Mouse (Mus musculus) megakaryocyte, embryonic 14.5 days (primary cell): ENCODE results near the gene Tst. TPM values are rescaled to one million over a fixed set of nuclear protein-coding genes. Genes with fewer than 3 reads are reported as not detected.

ENCODE experiments used
- H3K27me3 ChIP-seq: replicated peaks from 2 replicates; pipeline ENCODE3; 2012; ENCODE audit warnings: inconsistent platforms
- H3K36me3 ChIP-seq: replicated peaks from 2 replicates; pipeline ENCODE3; 2012; ENCODE audit warnings: low read length, inconsistent platforms, mixed read lengths
- H3K4me1 ChIP-seq: 2 replicates; pipeline ENCODE4 v1.6.1; 2012; ENCODE audit warnings: inconsistent platforms
- H3K4me3 ChIP-seq: replicated peaks from 2 replicates; pipeline ENCODE3; 2012; ENCODE audit warnings: moderate library complexity, mild to moderate bottlenecking, inconsistent platforms
- H3K9me3 ChIP-seq: 2 replicates; pipeline ENCODE4 v1.6.1; 2012; ENCODE audit warnings: inconsistent platforms
- FLI1 ChIP-seq: IDR thresholded peaks from 2 replicates; pipeline ENCODE4 v1.6.1; 2012; ENCODE audit warnings: low read length, inconsistent platforms, mixed read lengths
- GATA1 ChIP-seq: IDR thresholded peaks from 3 replicates; pipeline ENCODE4 v1.6.1; 2012; ENCODE audit warnings: mixed read lengths, low read length, inconsistent platforms, borderline replicate concordance
- polyA plus RNA-seq: library from polyadenylated mRNA; stranded (reverse); fragments of >175 nt; gene quantifications from 2 replicates; pipeline ENCODE4 v1.2.3, GENCODE M21; 2012; ENCODE audit warnings: low replicate concordance; ENCODE audit not compliant: insufficient read depth

Tst gene
- polyA plus RNA-seq, 1 experiment: 6.3 TPM

DNA sequence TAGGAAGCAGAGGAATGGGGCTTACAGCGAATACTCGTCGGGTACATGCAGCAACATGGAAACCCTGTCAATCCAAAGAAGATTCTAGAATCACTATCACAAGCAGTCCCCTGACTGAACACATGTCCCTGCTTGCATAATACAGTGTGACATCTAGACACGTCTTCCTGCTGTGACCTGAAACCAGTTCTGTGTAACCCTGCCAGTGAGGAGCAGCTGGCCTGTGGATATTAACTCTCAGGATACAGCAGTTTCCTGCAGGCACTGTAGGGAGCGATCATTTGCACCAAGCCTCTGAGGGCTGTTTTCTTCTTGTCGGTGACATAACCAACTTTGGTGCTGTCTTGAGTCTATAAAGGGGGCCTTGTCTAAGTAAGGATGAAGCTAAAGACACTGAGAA, 4.4 kb downstream of the Tst start:
- Histone ChIP-seq H3K4me3 (peak overlapping the region; percentile 79), H3K9me3 (no peaks in the 10 kb centered on the region), H3K27me3 (peaks cover 19% of the 10 kb centered on the region), H3K36me3 (peaks cover 6% of the 10 kb centered on the region), H3K4me1 (peaks cover 68% of the 10 kb centered on the region)
- TF ChIP-seq GATA1 (0 out of 3 replicates have a peak, but pooled peaks have one; percentile 25), FLI1 (no peak)

DNA sequence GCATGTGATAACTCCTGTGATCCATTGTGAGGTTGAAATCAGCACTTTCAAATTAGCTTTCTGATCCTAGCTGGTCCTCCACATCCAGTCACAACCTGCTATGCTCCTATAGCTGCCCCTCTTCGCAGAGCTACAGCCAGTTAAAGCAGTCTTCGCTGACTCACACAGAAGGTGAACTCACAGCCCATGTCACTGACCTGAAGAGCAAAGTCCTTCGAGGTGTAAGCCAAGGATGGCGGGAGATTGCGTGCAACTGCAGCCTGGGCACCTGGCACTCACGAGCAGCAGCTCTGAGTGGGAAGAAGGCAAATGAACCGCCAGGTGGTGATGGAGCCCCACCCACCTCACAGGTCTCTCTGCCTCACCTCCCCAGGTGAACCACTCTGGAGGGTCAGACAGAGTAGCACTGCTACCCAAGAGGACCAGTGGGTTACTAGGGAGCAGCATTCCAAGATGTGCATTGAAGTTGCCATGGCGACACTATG, 10.2 kb downstream of the Tst start, which contains the start of gene Tex33:
Gene Tex33, minus strand, starts transcription at position 435 of the 485 bp plus-strand sequence.
- no peak within 1 kb of the TSS for H3K4me3 ChIP-seq
- TF ChIP-seq FLI1 (no peak), GATA1 (no peak)
- peaks cover 59% of the 10 kb centered on the region for H3K27me3 ChIP-seq
- H3K9me3 ChIP-seq: peaks cover 12% of the 10 kb centered on the region
- H3K4me1 ChIP-seq: peaks cover 17% of the 10 kb centered on the region
- peaks cover 6% of the 10 kb centered on the region for H3K36me3 ChIP-seq

DNA sequence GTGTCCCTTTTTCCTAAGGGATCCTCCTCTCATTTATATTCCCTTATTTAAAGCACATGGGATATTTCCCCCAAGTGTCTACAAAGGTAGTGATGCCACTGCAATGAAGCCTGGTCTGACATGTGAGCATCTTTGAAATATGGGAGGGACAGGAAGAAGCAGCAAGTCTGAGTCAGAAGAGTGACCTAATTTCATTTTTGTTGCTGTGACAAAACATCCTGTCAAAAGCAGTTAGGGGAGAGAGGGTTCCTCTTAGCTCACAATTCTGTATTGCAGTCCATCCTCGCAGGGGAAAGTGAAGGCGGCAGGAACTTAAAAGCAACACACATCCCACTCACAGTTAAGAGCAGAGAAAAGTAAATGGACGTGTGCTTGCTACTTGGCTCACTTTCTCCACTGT, 14.9 kb downstream of the Tst start:
- Histone ChIP-seq H3K4me1 (0 out of 2 replicates have a peak, but pooled peaks cover 6% of the 10 kb centered on the region), H3K4me3 (no peak overlapping the region), H3K36me3 (no peaks in the 10 kb centered on the region), H3K27me3 (peaks cover 76% of the 10 kb centered on the region), H3K9me3 (peaks cover 12% of the 10 kb centered on the region)
- TF ChIP-seq FLI1: no peak
- no peak for TF ChIP-seq GATA1

DNA sequence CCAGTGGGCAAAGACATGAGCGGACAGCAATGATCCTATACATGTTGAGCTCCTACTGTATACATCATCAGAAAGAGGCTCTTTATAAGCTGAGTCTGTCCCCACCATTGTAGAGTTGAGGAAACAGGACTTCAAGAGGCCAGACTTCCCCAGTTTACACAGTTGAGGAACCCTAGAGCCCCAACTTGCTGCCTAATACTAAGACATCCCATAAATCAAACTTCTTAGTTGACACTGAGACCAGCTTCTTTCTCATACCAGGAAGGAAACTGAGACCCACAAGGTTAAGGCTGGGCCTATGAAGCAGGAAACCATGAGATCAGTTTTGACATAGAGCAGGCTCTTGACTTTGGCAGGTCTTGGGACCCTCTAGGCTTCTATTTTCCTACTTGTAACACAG, 20.1 kb downstream of the Tst start:
- H3K36me3 ChIP-seq: no peaks in the 10 kb centered on the region
- no peak for TF ChIP-seq FLI1
- peaks cover 10% of the 10 kb centered on the region for H3K4me1 ChIP-seq
- no peak overlapping the region for H3K4me3 ChIP-seq
- peaks cover 76% of the 10 kb centered on the region for H3K27me3 ChIP-seq
- no peaks in the 10 kb centered on the region for H3K9me3 ChIP-seq

DNA sequence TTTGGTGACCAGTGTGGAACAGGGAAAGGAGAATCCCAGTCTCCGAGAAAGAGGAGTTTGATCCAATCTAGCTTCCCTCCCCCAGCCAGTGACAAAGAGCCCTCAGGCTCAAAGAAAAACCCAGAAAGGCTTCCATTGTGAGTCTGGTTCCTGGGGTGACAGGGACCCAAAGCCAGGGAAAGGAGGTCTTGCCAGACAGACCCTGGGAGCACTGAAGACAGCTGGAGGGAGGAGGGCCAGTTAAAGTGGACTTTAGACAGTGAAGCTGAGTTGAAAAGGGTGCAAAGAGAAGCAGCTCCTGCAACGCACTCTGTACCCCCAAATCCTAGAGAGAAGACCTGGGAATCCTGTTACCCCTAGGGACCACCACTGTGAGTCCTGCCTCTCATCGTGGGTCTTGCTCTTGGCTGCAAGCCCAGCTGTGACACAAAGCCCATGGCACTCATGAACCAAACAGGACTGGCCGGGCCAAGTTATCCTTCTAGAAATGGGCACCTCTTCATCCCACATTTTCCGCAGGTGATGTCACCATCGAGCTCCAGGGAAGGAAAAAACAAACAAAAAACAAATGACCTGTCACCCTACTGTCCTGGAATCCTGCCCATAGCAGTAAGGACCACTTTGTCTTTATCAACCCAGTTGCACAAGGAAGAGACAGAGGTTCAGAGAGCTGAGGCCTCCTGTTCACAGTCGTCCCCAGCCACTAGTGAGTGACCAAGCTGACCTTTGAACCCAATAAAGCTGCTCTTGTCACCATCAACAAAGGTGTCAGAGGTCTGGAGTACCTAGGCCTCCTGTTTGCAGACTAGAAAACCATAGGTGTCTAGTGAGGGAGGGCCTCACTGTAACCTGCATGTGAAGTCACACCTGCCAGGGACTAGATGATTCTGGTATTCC, 21.2 kb downstream of the Tst start:
- H3K4me1 ChIP-seq: peaks cover 10% of the 10 kb centered on the region
- H3K36me3 ChIP-seq: no peaks in the 10 kb centered on the region
- H3K27me3 ChIP-seq: peaks cover 66% of the 10 kb centered on the region
- no peak overlapping the region for H3K4me3 ChIP-seq
- TF ChIP-seq FLI1 (no peak), GATA1 (no peak)
- peaks cover under 1% of the 10 kb centered on the region; the same call in 1 of the 2 replicates for H3K9me3 ChIP-seq

DNA sequence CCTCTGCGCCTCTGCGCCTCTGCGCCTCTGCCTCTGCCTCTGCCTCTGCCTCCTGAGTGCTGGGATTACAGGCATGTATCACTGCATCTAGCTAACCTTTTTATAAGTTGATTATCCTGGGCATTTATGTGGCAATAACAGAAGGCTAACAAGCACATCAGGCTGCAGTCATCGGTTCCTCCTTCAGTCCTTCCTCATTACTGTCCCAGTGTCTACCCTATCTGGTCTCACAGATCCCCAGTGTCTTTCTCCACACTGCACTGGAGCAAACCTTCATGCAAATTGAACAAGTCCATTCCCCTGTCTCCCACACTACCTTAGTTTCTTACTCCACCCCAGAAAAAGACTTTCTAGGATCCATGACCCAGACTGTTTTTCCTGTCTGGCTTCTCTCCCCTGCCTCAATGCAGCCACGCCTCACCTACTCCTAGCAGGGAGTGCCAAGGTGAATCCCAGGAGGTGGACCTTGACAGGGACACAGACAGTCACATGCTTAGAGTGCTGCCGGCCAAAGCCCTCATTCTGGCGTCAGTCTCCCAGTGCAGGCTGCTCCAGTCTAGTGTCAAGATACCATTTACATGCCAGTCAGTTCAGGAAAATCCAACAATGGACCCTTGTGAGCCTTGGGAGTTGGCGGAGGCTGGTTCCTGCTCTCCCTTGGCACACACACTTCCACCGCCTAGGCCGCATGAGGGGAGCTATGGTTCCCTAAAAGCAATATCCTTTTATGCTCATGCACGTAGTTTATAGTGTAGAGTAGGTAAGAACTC, 22.1 kb downstream of the Tst start:
- peaks cover 9% of the 10 kb centered on the region; the same call in 1 of the 2 replicates for H3K9me3 ChIP-seq
- no peak for TF ChIP-seq GATA1
- no peak for TF ChIP-seq FLI1
- peaks cover 10% of the 10 kb centered on the region for H3K4me1 ChIP-seq
- H3K4me3 ChIP-seq: no peak overlapping the region
- peaks cover 67% of the 10 kb centered on the region for H3K27me3 ChIP-seq
- H3K36me3 ChIP-seq: no peaks in the 10 kb centered on the region

DNA sequence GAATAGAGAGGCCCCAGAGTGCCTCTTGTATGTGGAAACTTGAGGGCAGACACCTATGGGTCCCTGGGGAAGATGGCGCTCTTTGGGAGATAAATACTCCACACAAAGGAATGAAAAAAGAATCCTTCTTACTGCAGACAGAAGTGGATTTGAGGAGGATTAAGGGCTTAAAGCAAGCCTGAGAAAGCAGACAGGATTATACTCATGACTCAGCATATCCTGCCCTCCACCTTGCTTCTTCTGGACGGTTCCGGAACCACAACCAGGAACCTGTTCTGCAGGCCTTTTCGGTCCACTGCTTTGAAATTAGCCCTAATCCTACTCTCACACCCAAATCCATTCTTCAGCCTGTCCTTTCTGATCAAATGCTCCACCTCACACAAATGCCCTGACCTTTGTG, 23.6 kb downstream of the Tst start:
- Histone ChIP-seq H3K4me1 (peaks cover 10% of the 10 kb centered on the region), H3K9me3 (peaks cover 10% of the 10 kb centered on the region; the same call in 1 of the 2 replicates), H3K4me3 (no peak overlapping the region), H3K27me3 (peaks cover 70% of the 10 kb centered on the region), H3K36me3 (no peaks in the 10 kb centered on the region)
- TF ChIP-seq GATA1 (no peak), FLI1 (no peak)

DNA sequence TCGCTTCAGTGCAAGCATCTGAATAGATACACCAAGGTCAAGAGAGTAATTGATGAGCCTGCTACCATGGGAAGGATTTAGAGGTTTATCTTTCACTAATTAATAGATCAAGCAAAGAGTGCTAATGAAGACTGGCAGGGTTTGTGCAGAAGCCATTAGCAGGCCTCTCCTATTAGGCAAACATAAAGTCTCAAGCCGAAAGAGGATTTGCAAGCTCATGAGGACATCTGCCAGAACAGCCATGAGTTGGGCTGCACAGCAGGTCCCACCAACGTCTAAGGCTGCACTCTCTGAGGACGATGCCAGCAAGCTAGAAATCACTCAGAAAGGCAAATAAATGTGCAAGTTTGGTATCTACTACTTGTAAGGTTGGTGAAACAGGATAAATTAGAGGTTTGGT, 25.0 kb downstream of the Tst start:
- TF ChIP-seq FLI1 (no peak), GATA1 (no peak)
- Histone ChIP-seq H3K4me1 (peaks cover 6% of the 10 kb centered on the region), H3K36me3 (no peaks in the 10 kb centered on the region), H3K4me3 (no peak overlapping the region), H3K9me3 (peaks cover 10% of the 10 kb centered on the region; the same call in 1 of the 2 replicates), H3K27me3 (peaks cover 67% of the 10 kb centered on the region)

DNA sequence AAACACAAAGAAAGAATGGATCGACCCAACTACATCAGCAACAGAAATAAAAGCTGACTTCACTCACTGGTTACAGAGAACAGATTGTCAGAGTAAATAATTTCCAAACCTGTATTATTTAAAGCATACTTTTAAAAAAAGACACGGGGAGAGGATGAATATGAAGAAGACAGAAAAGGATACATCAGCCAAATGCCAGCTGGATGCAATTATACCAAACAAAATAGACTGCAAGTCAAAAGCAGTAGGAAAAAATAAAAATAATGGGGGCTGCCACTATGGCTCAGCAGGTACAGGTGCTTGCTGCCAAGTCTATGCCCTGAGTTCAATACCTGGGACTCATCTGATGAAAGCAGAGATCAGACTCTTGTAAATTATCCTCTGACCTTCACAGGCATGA, 25.5 kb downstream of the Tst start:
- TF ChIP-seq FLI1: no peak
- TF ChIP-seq GATA1: no peak
- Histone ChIP-seq H3K9me3 (peaks cover 10% of the 10 kb centered on the region; the same call in 1 of the 2 replicates), H3K4me1 (peaks cover under 1% of the 10 kb centered on the region), H3K4me3 (no peak overlapping the region), H3K27me3 (peaks cover 69% of the 10 kb centered on the region), H3K36me3 (no peaks in the 10 kb centered on the region)
